Mouse (Mus musculus): ENCODE measurements around the gene Atoh1.

Gene Atoh1

GRCm38 (mm10) chr6:64728499-64729198 is at the start of gene Atoh1:
Gene Atoh1, plus strand, starts transcription at chr6:64729125.
- peak in 1 of 2 experiments; percentile 61 for DNase-seq (ENCODE audit: low spot score in 2 of 2)

GRCm38 (mm10) chr6:64683974-64684373 is 45.0 kb upstream of the Atoh1 start:
- DNase-seq (ENCODE audit: low spot score in 2 of 2): peak; percentile 34 to 59

- peak; percentile 42 to 70 for DNase-seq (ENCODE audit: low spot score in 2 of 2)
Measured at GRCm38 (mm10) chr6:64684973-64685372, 44.0 kb upstream of the Atoh1 start.

GRCm38 (mm10) chr6:64688181-64688944 is 40.6 kb upstream of the Atoh1 start:
- DNase-seq (ENCODE audit: low spot score in 2 of 2): peak; percentile 30 to 35

- no peak for DNase-seq (ENCODE audit: low spot score in 2 of 2)
Measured at GRCm38 (mm10) chr6:64694688-64695087, 34.2 kb upstream of the Atoh1 start.

- peak in 1 of 2 experiments; percentile 26 for DNase-seq (ENCODE audit: low spot score in 2 of 2)
Measured at GRCm38 (mm10) chr6:64703659-64704058, 25.3 kb upstream of the Atoh1 start.

- peak in 1 of 2 experiments; percentile 40 for DNase-seq (ENCODE audit: low spot score in 2 of 2)
Measured at GRCm38 (mm10) chr6:64727751-64728403, 1.0 kb upstream of the Atoh1 start.

- peak in 1 of 2 experiments; percentile 17 for DNase-seq (ENCODE audit: low spot score in 2 of 2)
Measured at GRCm38 (mm10) chr6:64729231-64730011, 496 bp downstream of the Atoh1 start.

- no peak for DNase-seq (ENCODE audit: low spot score in 2 of 2)
Measured at GRCm38 (mm10) chr6:64730030-64730429, 1.1 kb downstream of the Atoh1 start.

- no peak for DNase-seq (ENCODE audit: low spot score in 2 of 2)
Measured at GRCm38 (mm10) chr6:64730506-64731020, 1.6 kb downstream of the Atoh1 start.

GRCm38 (mm10) chr6:64731126-64731525 is 2.2 kb downstream of the Atoh1 start:
- DNase-seq (ENCODE audit: low spot score in 2 of 2): no peak

- DNase-seq (ENCODE audit: low spot score in 2 of 2): no peak
Measured at GRCm38 (mm10) chr6:64731621-64732320, 2.8 kb downstream of the Atoh1 start.

- no peak for DNase-seq (ENCODE audit: low spot score in 2 of 2)
Measured at GRCm38 (mm10) chr6:64733311-64733710, 4.4 kb downstream of the Atoh1 start.

- peak in 1 of 2 experiments; percentile 65 for DNase-seq (ENCODE audit: low spot score in 2 of 2)
Measured at GRCm38 (mm10) chr6:64734441-64735320, 5.8 kb downstream of the Atoh1 start.

GRCm38 (mm10) chr6:64736317-64736716 is 7.4 kb downstream of the Atoh1 start:
- DNase-seq (ENCODE audit: low spot score in 2 of 2): no peak

GRCm38 (mm10) chr6:64742915-64743489 is 14.1 kb downstream of the Atoh1 start:
- DNase-seq (ENCODE audit: low spot score in 2 of 2): no peak

GRCm38 (mm10) chr6:64754515-64754914 is 25.6 kb downstream of the Atoh1 start:
- no peak for DNase-seq (ENCODE audit: low spot score in 2 of 2)

- peak in 1 of 2 experiments; percentile 30 for DNase-seq (ENCODE audit: low spot score in 2 of 2)
Measured at GRCm38 (mm10) chr6:64763901-64764300, 35.0 kb downstream of the Atoh1 start.

- no peak for DNase-seq (ENCODE audit: low spot score in 2 of 2)
Measured at GRCm38 (mm10) chr6:64773430-64773829, 44.5 kb downstream of the Atoh1 start.
